Mouse (Mus musculus) kidney, embryonic 14.5 days (tissue): Measurements from ENCODE around the gene Timp4. TPM values are rescaled to one million over a fixed set of nuclear protein-coding genes. Genes with fewer than 3 reads are reported as not detected.

ENCODE experiments used
- polyA plus RNA-seq: library from polyadenylated mRNA; unstranded; fragments of >200 nt; fragmentation: Nextera tagmentation; extraction: Ambion mirVana; gene quantifications from 2 replicates; pipeline ENCODE4 v1.2.1, GENCODE M21; 2014

Gene Timp4
- polyA plus RNA-seq, 1 experiment from 2014 or later = 0.15 TPM

Other genes starting within 250 kb of the Timp4 start
- gene Tamm41, start 214.3 kb downstream of the Timp4 start, polyA plus RNA-seq = 75.1 and 75.7 TPM in 2 replicates
- 0.66 and 0.89 TPM in 2 replicates for gene Syn2, start 117.3 kb downstream of the Timp4 start, polyA plus RNA-seq
- not detected in 2 replicates for gene Gm17482, start 24.9 kb downstream of the Timp4 start, polyA plus RNA-seq
- 3.9 and 4.6 TPM in 2 replicates for gene Pparg, start 108.7 kb upstream of the Timp4 start, polyA plus RNA-seq